Mouse (Mus musculus): ENCODE results near the gene Gstz1.

- TF ChIP-seq POLR2A (IDR thresholded peaks at IDR 0.05; ENCODE audit: low read depth, low read length) (no peak), CTCF (conservative IDR thresholded peaks at IDR 0.05; ENCODE audit: insufficient read depth, insufficient read length, low read depth, low read length) (no peak)
Observed at GRCm38 (mm10) chr12:87103471-87103870, 43.5 kb upstream of the Gstz1 start.
